Mouse (Mus musculus) liver, embryonic 12.5 days (tissue): ENCODE results near the gene Macf1. TPM values are rescaled to one million over a fixed set of nuclear protein-coding genes. Genes with fewer than 3 reads are reported as not detected.
A peak's percentile ranks its signal among the peaks of the same experiment; 100 is the strongest.

Experiments used
- ATAC-seq: fragments of 200-750 bp; cut with Nextera tagmentation; 2 replicates; pipeline ENCODE4 v1.8.0; 2017; ENCODE audit warnings: moderate number of reproducible peaks, mild to moderate bottlenecking, moderate library complexity
- H3K27ac ChIP-seq: fragments of 300-500 bp; sonication (generic); 2 replicates; pipeline ENCODE4 v1.5.1; 2016; ENCODE audit warnings: mild to moderate bottlenecking
- H3K27me3 ChIP-seq: fragments of 300-500 bp; sonication (generic); replicated peaks from 2 replicates; pipeline ENCODE4 v1.6.1; 2016; ENCODE audit warnings: mild to moderate bottlenecking, moderate library complexity
- H3K36me3 ChIP-seq: fragments of 300-500 bp; sonication (generic); 2 replicates; pipeline ENCODE4 v1.6.1; 2016; ENCODE audit warnings: mild to moderate bottlenecking, moderate library complexity
- H3K4me1 ChIP-seq: fragments of 300-500 bp; sonication (generic); 2 replicates; pipeline ENCODE4 v1.6.1; 2016
- H3K4me2 ChIP-seq: fragments of 300-500 bp; sonication (generic); 2 replicates; pipeline ENCODE4 v1.6.1; 2016; ENCODE audit warnings: mild to moderate bottlenecking, moderate library complexity
- H3K4me3 ChIP-seq: fragments of 300-500 bp; sonication (generic); 2 replicates; pipeline ENCODE4 v1.5.1; 2016; ENCODE audit warnings: mild to moderate bottlenecking, moderate library complexity
- H3K9ac ChIP-seq: fragments of 300-500 bp; sonication (generic); 2 replicates; pipeline ENCODE4 v1.6.1; 2016; ENCODE audit warnings: mild to moderate bottlenecking, moderate library complexity
- H3K9me3 ChIP-seq: fragments of 300-500 bp; sonication (generic); replicated peaks from 2 replicates; pipeline ENCODE4 v1.6.1; 2016; ENCODE audit warnings: mild to moderate bottlenecking, moderate library complexity
- WGBS: fragments of 180-500 bp; shearing (Covaris S2); methylation state at CpG from one replicate; pipeline ENCODE4 v1.1.7; 2016; ENCODE audit not compliant: insufficient replicate concordance; 5-methylcytosine and 5-hydroxymethylcytosine counted together
- polyA plus RNA-seq: library from polyadenylated mRNA; unstranded; fragments of >200 nt; fragmentation: Nextera tagmentation; extraction: Ambion mirVana; gene quantifications from 2 replicates; pipeline ENCODE4 v1.2.1, GENCODE M21; 2016

The Macf1 gene
- polyA plus RNA-seq = 15.1 and 17.5 TPM in 2 replicates

- no peaks in the 10 kb centered on the region for H3K36me3 ChIP-seq
- no peaks in the 10 kb centered on the region for H3K9me3 ChIP-seq
- H3K27ac ChIP-seq = no peak within 1 kb of the TSS
- peaks cover 66% of the 10 kb centered on the region for H3K27me3 ChIP-seq
- H3K4me2 ChIP-seq = no peak within 1 kb of the TSS
- H3K4me1 ChIP-seq = peaks cover 10% of the 10 kb centered on the region; the same call in 1 of the 2 replicates
- no peak for ATAC-seq
- no peak within 1 kb of the TSS for H3K9ac ChIP-seq
- 69% methylated on average over 3 of the region's 3 CpGs for WGBS
- H3K4me3 ChIP-seq = no peak within 1 kb of the TSS
Observed at GRCm38 (mm10) chr4:123684260-123684659, at the start of gene Macf1. Macf1 (minus strand) TSS chr4:123684360.

GRCm38 (mm10) chr4:123733532-123733931 lies 49.4 kb upstream of the Macf1 start:
- Histone ChIP-seq H3K9me3 (no peaks in the 10 kb centered on the region), H3K36me3 (peaks cover 51% of the 10 kb centered on the region), H3K4me2 (no peak overlapping the region), H3K4me1 (no peaks in the 10 kb centered on the region), H3K4me3 (no peak overlapping the region), H3K27me3 (no peaks in the 10 kb centered on the region), H3K9ac (no peak overlapping the region), H3K27ac (no peak overlapping the region)
- 0 out of 2 replicates have a peak, but pooled peaks have one; percentile 18 for ATAC-seq
- 84% methylated on average over 9 of the region's 9 CpGs for WGBS

- H3K4me2 ChIP-seq = no peak overlapping the region
- H3K36me3 ChIP-seq = peaks cover 45% of the 10 kb centered on the region
- H3K9me3 ChIP-seq = no peaks in the 10 kb centered on the region
- H3K27me3 ChIP-seq = no peaks in the 10 kb centered on the region
- 77% methylated on average over 2 of the region's 2 CpGs for WGBS
- no peaks in the 10 kb centered on the region for H3K4me1 ChIP-seq
- ATAC-seq = 0 out of 2 replicates have a peak, but pooled peaks have one; percentile 18
- no peak overlapping the region for H3K4me3 ChIP-seq
- H3K9ac ChIP-seq = no peak overlapping the region
- no peak overlapping the region for H3K27ac ChIP-seq
Observed at GRCm38 (mm10) chr4:123732921-123733320, 48.8 kb upstream of the Macf1 start.

GRCm38 (mm10) chr4:123732163-123732910 lies 48.2 kb upstream of the Macf1 start:
- no peaks in the 10 kb centered on the region for H3K4me1 ChIP-seq
- H3K9ac ChIP-seq = no peak overlapping the region
- no peaks in the 10 kb centered on the region for H3K9me3 ChIP-seq
- no peak overlapping the region for H3K4me3 ChIP-seq
- no peak overlapping the region for H3K4me2 ChIP-seq
- no peaks in the 10 kb centered on the region for H3K27me3 ChIP-seq
- peak; percentile 27; the same call in 1 of the 2 replicates for ATAC-seq
- 83% methylated on average over 4 of the region's 4 CpGs for WGBS
- H3K36me3 ChIP-seq = peaks cover 41% of the 10 kb centered on the region
- no peak overlapping the region for H3K27ac ChIP-seq

GRCm38 (mm10) chr4:123721761-123722160 lies 37.6 kb upstream of the Macf1 start:
- Histone ChIP-seq H3K36me3 (no peaks in the 10 kb centered on the region), H3K9me3 (no peaks in the 10 kb centered on the region), H3K4me3 (no peak overlapping the region), H3K4me2 (no peak overlapping the region), H3K4me1 (peaks cover 13% of the 10 kb centered on the region), H3K27ac (no peak overlapping the region), H3K27me3 (no peaks in the 10 kb centered on the region), H3K9ac (no peak overlapping the region)
- ATAC-seq = no peak
- 81% methylated on average over 4 of the region's 4 CpGs for whole genome bisulfite sequencing

- ATAC-seq = peak; percentile 38
- H3K4me1 ChIP-seq = peaks cover 17% of the 10 kb centered on the region
- H3K27ac ChIP-seq = peak overlapping the region; percentile 90
- peak overlapping the region; percentile 89 for H3K9ac ChIP-seq
- no peaks in the 10 kb centered on the region for H3K27me3 ChIP-seq
- H3K4me2 ChIP-seq = peak overlapping the region; percentile 82
- H3K9me3 ChIP-seq = no peaks in the 10 kb centered on the region
- H3K36me3 ChIP-seq = peaks cover 23% of the 10 kb centered on the region
- WGBS = 17% methylated on average over 7 of the region's 7 CpGs
- H3K4me3 ChIP-seq = peak overlapping the region; percentile 91
Observed at GRCm38 (mm10) chr4:123718434-123718780, 34.2 kb upstream of the Macf1 start.

GRCm38 (mm10) chr4:123717574-123718433 lies 33.6 kb upstream of the Macf1 start, which contains the start of gene Ndufs5:
Ndufs5 (minus strand) TSS chr4:123718202.
- H3K27ac ChIP-seq = peak within 1 kb of the TSS; percentile 90
- H3K4me3 ChIP-seq = peak within 1 kb of the TSS; percentile 91
- H3K4me1 ChIP-seq = peaks cover 17% of the 10 kb centered on the region
- peaks cover 23% of the 10 kb centered on the region for H3K36me3 ChIP-seq
- under 1% methylated on average over 40 of the region's 40 CpGs for WGBS
- H3K27me3 ChIP-seq = no peaks in the 10 kb centered on the region
- H3K9ac ChIP-seq = peak within 1 kb of the TSS; percentile 89
- peak within 1 kb of the TSS; percentile 82 for H3K4me2 ChIP-seq
- no peaks in the 10 kb centered on the region for H3K9me3 ChIP-seq
- ATAC-seq = peak; percentile 99

GRCm38 (mm10) chr4:123712431-123712830 lies 28.3 kb upstream of the Macf1 start:
- Histone ChIP-seq H3K4me2 (no peak overlapping the region), H3K4me1 (peaks cover 9% of the 10 kb centered on the region), H3K36me3 (peaks cover 35% of the 10 kb centered on the region), H3K4me3 (no peak overlapping the region), H3K27ac (no peak overlapping the region), H3K9ac (no peak overlapping the region), H3K9me3 (no peaks in the 10 kb centered on the region), H3K27me3 (no peaks in the 10 kb centered on the region)
- 80% methylated on average over 3 of the region's 3 CpGs for WGBS
- ATAC-seq = no peak

GRCm38 (mm10) chr4:123707340-123707739 lies 23.2 kb upstream of the Macf1 start:
- H3K9me3 ChIP-seq = no peaks in the 10 kb centered on the region
- H3K9ac ChIP-seq = no peak overlapping the region
- peaks cover 5% of the 10 kb centered on the region for H3K27me3 ChIP-seq
- ATAC-seq = no peak
- no peak overlapping the region for H3K4me3 ChIP-seq
- peaks cover 7% of the 10 kb centered on the region for H3K36me3 ChIP-seq
- H3K4me2 ChIP-seq = no peak overlapping the region
- H3K4me1 ChIP-seq = no peaks in the 10 kb centered on the region
- WGBS = 78% methylated on average over 5 of the region's 5 CpGs
- H3K27ac ChIP-seq = no peak overlapping the region

GRCm38 (mm10) chr4:123705340-123705739 lies 21.2 kb upstream of the Macf1 start:
- Histone ChIP-seq H3K4me2 (no peak overlapping the region), H3K4me3 (no peak overlapping the region), H3K27me3 (peaks cover 5% of the 10 kb centered on the region), H3K4me1 (no peaks in the 10 kb centered on the region), H3K36me3 (no peaks in the 10 kb centered on the region), H3K9ac (no peak overlapping the region), H3K9me3 (no peaks in the 10 kb centered on the region), H3K27ac (no peak overlapping the region)
- 69% methylated on average over 2 of the region's 2 CpGs for WGBS
- ATAC-seq = no peak

- no peak for ATAC-seq
- H3K9me3 ChIP-seq = no peaks in the 10 kb centered on the region
- 73% methylated on average over 12 of the region's 12 CpGs for WGBS
Observed at GRCm38 (mm10) chr4:123693384-123693783, 9.2 kb upstream of the Macf1 start.

GRCm38 (mm10) chr4:123692071-123692470 lies 7.9 kb upstream of the Macf1 start:
- Histone ChIP-seq H3K4me2 (no peak overlapping the region), H3K27me3 (peaks cover 27% of the 10 kb centered on the region), H3K9me3 (no peaks in the 10 kb centered on the region), H3K9ac (no peak overlapping the region), H3K4me3 (no peak overlapping the region), H3K27ac (no peak overlapping the region), H3K36me3 (no peaks in the 10 kb centered on the region), H3K4me1 (peaks cover under 1% of the 10 kb centered on the region; the same call in 1 of the 2 replicates)
- 61% methylated on average over 3 of the region's 3 CpGs for WGBS
- ATAC-seq = no peak

More at GRCm38 (mm10) chr4:123693384-123693783, 9.2 kb upstream of the Macf1 start:
- Histone ChIP-seq H3K4me3 (no peak overlapping the region), H3K4me1 (no peaks in the 10 kb centered on the region), H3K4me2 (no peak overlapping the region), H3K9ac (no peak overlapping the region), H3K36me3 (no peaks in the 10 kb centered on the region), H3K27ac (no peak overlapping the region), H3K27me3 (peaks cover 16% of the 10 kb centered on the region)
